Mouse (Mus musculus) gonadal fat pad, adult 2 months (tissue): ENCODE data around the gene Fam205a3. TPM values are rescaled to one million over a fixed set of nuclear protein-coding genes. Genes with fewer than 3 reads are reported as not detected.
"Not testable (repeated sequence)": the region's sequence is repeated elsewhere in the genome, so short reads cannot be mapped to it uniquely, and the experiment has no call there.

Experiments used
- DNase-seq: peaks from one replicate; pipeline ENCODE4 v3.0.0-alpha.2; 2012; ENCODE audit warnings: low read depth
- polyA plus RNA-seq: library from polyadenylated mRNA; depleted of rRNA; stranded (reverse); fragments of >200 nt; gene quantifications from 2 replicates; pipeline ENCODE4 v1.2.3, GENCODE M21; 2012; rRNA removed

Gene Fam205a3
- polyA plus RNA-seq, result 0.19 TPM in 1 of 2 replicates, not detected in the other

DNA sequence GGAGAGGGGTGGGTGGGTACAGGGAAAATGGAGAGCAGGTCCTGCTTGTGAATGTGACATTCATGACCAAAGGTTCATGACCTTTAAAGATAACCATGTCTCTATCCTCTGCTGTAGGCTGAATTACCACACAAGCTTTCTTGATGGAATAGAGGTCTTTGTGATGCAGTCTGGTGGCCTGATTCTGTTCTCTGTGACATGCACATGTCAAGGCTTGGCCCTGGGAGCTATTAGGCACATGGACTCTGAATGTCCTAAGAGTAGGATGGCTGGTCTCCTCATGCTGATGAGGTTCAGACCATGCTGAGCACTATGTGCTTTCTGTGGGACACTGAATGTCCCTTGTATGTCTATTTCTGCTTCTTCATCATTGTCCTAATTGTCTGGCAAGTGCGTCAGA lies at the start of gene Fam205a3:
Gene Fam205a3, plus strand, starts transcription at position 301 of the 400 bp plus-strand sequence.
- not testable (repeated sequence) for DNase-seq

DNA sequence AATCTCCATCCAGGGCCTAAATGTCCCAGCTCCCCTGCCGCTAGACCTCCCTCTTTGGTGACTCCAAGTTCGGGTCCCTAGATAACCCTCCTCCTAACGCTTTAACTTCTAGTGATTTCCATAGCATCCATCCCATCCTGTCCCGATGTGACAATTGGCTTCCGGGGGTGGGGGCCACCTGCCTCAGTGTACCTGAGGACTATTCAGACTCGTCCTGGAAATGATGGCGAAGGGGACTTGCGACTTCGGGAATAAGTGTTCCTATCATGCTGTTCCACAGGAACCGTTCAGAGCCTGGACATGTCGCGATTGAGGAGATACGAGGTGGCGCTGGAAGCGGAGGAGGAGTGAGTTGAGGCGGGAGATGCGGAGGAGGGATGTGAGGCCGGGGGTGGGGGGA lies 24.2 kb upstream of the Fam205a3 start, which contains the start of gene Gm21953:
Gene Gm21953, plus strand, starts transcription at position 301 of the 400 bp plus-strand sequence.
- not testable (repeated sequence) for DNase-seq

Other genes with a start within 250 kb of the Fam205a3 start
- not detected in 2 replicates for gene Gm3893, start 227.1 kb upstream of the Fam205a3 start, polyA plus RNA-seq
- gene Gm13304, start 203.5 kb upstream of the Fam205a3 start, polyA plus RNA-seq, result not detected in 2 replicates
- not detected in 2 replicates for gene Gm13306, start 164.9 kb upstream of the Fam205a3 start, polyA plus RNA-seq
- 0.31 and 1.6 TPM in 2 replicates for gene Gm13305, start 149.7 kb upstream of the Fam205a3 start, polyA plus RNA-seq
- not detected in 2 replicates for gene Gm10600, start 77.7 kb upstream of the Fam205a3 start, polyA plus RNA-seq
- gene Ccl21b, start 62.6 kb upstream of the Fam205a3 start, polyA plus RNA-seq, result not detected in 2 replicates
- gene Gm21953, start 24.1 kb upstream of the Fam205a3 start, polyA plus RNA-seq, result not detected in 2 replicates
- not detected in 2 replicates for gene Gm21586, start 121.0 kb downstream of the Fam205a3 start, polyA plus RNA-seq
- 0.08 and 0.13 TPM in 2 replicates for gene Gm2163, start 148.4 kb downstream of the Fam205a3 start, polyA plus RNA-seq
- 0.19 TPM in 1 of 2 replicates, not detected in the other for gene Fam205a2, start 209.8 kb downstream of the Fam205a3 start, polyA plus RNA-seq